Mouse (Mus musculus) embryonic fibroblast, embryonic 13.5 days (primary cell): ENCODE results near the gene Hist1h2bg.

Experiments used
- CTCF ChIP-seq: IDR thresholded peaks from 2 replicates; pipeline ENCODE4 v1.5.1; 2011; ENCODE audit warnings: mild to moderate bottlenecking, control low read depth, low read length, moderate library complexity, borderline replicate concordance; ENCODE audit not compliant: insufficient read depth
- POLR2A ChIP-seq: IDR thresholded peaks from 2 replicates; pipeline ENCODE4 v1.6.1; 2011; ENCODE audit warnings: low read depth, mild to moderate bottlenecking, control low read depth, low read length, moderate library complexity

GRCm38 (mm10) chr13:23529005-23529404 is 42.2 kb upstream of the Hist1h2bg start:
- TF ChIP-seq POLR2A (no peak), CTCF (no peak)
